In genomic region chr6:86522001-86522911, GRCm38 (mm10) we compare ENCODE assay signal across 8 mouse cellular contexts. TPM values are rescaled to one million over a fixed set of nuclear protein-coding genes. Genes with fewer than 3 reads are reported as not detected.
DNase-seq lines count a peak whose midpoint lies in the region; ATAC-seq lines count a peak whose summit lies in the region.

No protein-coding gene starts in this region.

- H3K9me3 ChIP-seq in hindbrain, embryonic 13.5 days, result no peaks in the 10 kb centered on the region
- no peaks in the 10 kb centered on the region for H3K9me3 ChIP-seq in midbrain, embryonic 16.5 days (replicated peaks; ENCODE audit: control insufficient read depth, low read length, poor library complexity, severe bottlenecking)

- no peaks in the 10 kb centered on the region for H3K27me3 ChIP-seq in hindbrain, embryonic 13.5 days
- no peaks in the 10 kb centered on the region for H3K27me3 ChIP-seq in midbrain, embryonic 16.5 days (ENCODE audit: control insufficient read depth, insufficient read depth, low read depth, low read length)

- H3K4me3 ChIP-seq in hindbrain, embryonic 13.5 days, result peak overlapping the region; percentile 98
- H3K4me3 ChIP-seq in midbrain, embryonic 16.5 days (ENCODE audit: low read depth, low read length), result no peak overlapping the region

- 0 out of 2 replicates have a peak overlapping the region, but pooled peaks have one; percentile 31 for H3K27ac ChIP-seq in hindbrain, embryonic 13.5 days
- no peak overlapping the region for H3K27ac ChIP-seq in midbrain, embryonic 16.5 days (ENCODE audit: low read length)

- ATAC-seq in hindbrain, embryonic 13.5 days (ENCODE audit: low FRiP score), result no peak
- no peak for ATAC-seq in midbrain, embryonic 16.5 days

- peaks cover 15% of the 10 kb centered on the region for H3K36me3 ChIP-seq in hindbrain, embryonic 13.5 days
- peaks cover 4% of the 10 kb centered on the region for H3K36me3 ChIP-seq in midbrain, embryonic 16.5 days (ENCODE audit: control insufficient read depth, insufficient read depth, low read length)

- peak; percentile 33 for DNase-seq in embryo, embryonic 9.5 days (ENCODE audit: extremely low spot score)
- DNase-seq in embryo, embryonic 10.5 days (ENCODE audit: low spot score), result no peak
- DNase-seq in ES-CJ7 (ENCODE audit: low read depth, low spot score), result peak; percentile 62
- DNase-seq in right cerebral cortex, postnatal 4 days, result no peak
- DNase-seq in urinary bladder, adult 18-20 months (ENCODE audit: low spot score in 2 of 2), result no peak
- no peak for DNase-seq in left cerebral cortex, postnatal 10 days (ENCODE audit: extremely low spot score in 1 of 2, low spot score in 2 of 2)

- H3K4me1 ChIP-seq in hindbrain, embryonic 13.5 days (replicated peaks), result peaks cover 17% of the 10 kb centered on the region
- peaks cover 19% of the 10 kb centered on the region for H3K4me1 ChIP-seq in midbrain, embryonic 16.5 days (ENCODE audit: control insufficient read depth, insufficient read depth, low read length)

- intact Hi-C loops in left cerebral cortex, postnatal 10 days (cut with DNase I), result no loop called here

- H3K9ac ChIP-seq in hindbrain, embryonic 13.5 days, result 0 out of 2 replicates have a peak overlapping the region, but pooled peaks have one; percentile 36
- peak overlapping the region; percentile 1; the same call in 1 of the 2 replicates for H3K9ac ChIP-seq in midbrain, embryonic 16.5 days (ENCODE audit: low read depth, low read length)

- H3K4me2 ChIP-seq in hindbrain, embryonic 13.5 days, result peak overlapping the region; percentile 93
- H3K4me2 ChIP-seq in midbrain, embryonic 16.5 days (ENCODE audit: low read length), result peak overlapping the region; percentile 90; the same call in 1 of the 2 replicates

- WGBS in hindbrain, embryonic 13.5 days, result 87% methylated on average over 5 of the region's 5 CpGs
- WGBS in midbrain, embryonic 16.5 days, result 80% methylated on average over 5 of the region's 5 CpGs

RNA-seq across cellular contexts. Expression of gene Pcbp1, which starts 3.9 kb away (rescaled TPM):
- 268 and 333 TPM in 2 replicates for polyA plus RNA-seq in hindbrain, embryonic 13.5 days (2015; fragmentation: Nextera tagmentation; extraction: Ambion mirVana)
- 190 and 269 TPM in 2 replicates for polyA plus RNA-seq in midbrain, embryonic 16.5 days (2015; fragmentation: Nextera tagmentation; extraction: Ambion mirVana)
- 100 to 1,000 TPM; 175 to 177 TPM for total RNA-seq in left cerebral cortex, postnatal 10 days (2021)

Comparison
In these comparisons a context has a peak if more than half of its experiments do, and no peak if none do; other contexts are left out.
1. DNase-seq: peak in embryo, embryonic 9.5 days (single experiment) and ES-CJ7 (single experiment); none in embryo, embryonic 10.5 days (single experiment), right cerebral cortex, postnatal 4 days (single experiment), urinary bladder, adult 18-20 months (0 of 2) and left cerebral cortex, postnatal 10 days (0 of 2).